Mouse (Mus musculus): ENCODE results near the gene Slc37a2. TPM values are rescaled to one million over a fixed set of nuclear protein-coding genes. Genes with fewer than 3 reads are reported as not detected.
A peak's percentile ranks its signal among the peaks of the same experiment; 100 is the strongest.

The Slc37a2 gene
- total and polyA plus RNA-seq, 3 experiments: 1.1 to 1.4 TPM; not detected in 1

DNA sequence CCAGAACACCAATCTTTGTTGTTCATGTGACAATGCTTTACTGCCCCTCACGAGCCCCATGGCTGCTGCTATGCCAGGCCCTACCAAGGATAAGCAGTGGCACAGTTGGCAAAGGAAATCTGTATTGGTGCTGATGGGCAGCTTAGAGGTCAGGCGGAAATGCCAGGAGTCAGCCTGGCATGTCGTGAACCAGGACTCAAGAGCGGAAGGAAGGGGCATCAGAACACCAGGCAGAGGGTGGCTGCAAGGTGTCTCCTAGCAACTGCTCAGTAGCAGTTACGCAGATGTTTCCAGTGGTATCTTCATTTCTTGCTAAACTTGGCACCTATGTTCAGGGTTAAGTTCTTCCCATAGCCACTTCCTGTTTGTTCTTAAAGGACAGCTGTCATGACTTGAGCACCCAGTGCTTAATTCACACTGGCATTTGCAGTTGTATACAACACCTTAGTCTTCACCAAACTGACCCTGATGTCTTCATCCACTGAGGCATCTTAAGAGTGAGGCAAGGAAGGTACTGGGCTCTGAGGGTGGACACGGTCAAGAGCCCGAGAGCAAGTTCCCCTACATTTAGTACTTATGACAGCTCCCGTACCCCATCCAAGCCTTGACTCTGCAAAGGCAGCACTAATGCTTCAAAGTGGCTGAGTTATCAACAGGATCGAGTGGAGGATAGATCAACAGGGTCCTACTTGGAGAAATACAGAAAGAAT, 24.9 kb downstream of the Slc37a2 start:
- Histone ChIP-seq H3K9ac (ENCODE audit: control insufficient read depth, low read depth, low read length, poor library complexity, severe bottlenecking) (no peak overlapping the region), H3K27me3 (ENCODE audit: control insufficient read depth in 1 of 2, insufficient read depth in 2 of 2, low read length in 2 of 2) (no peaks in the 10 kb centered on the region), H3K27ac (ENCODE audit: control insufficient read depth, low read depth, low read length) (no peak overlapping the region), H3K9me3 (replicated peaks; ENCODE audit: insufficient read depth, low read length) (no peaks in the 10 kb centered on the region), H3K4me1 (ENCODE audit: control insufficient read depth in 1 of 2, insufficient read depth in 2 of 2, low read length in 2 of 2) (peaks cover 2 to 17% of the 10 kb centered on the region in 2 experiments), H3K36me3 (ENCODE audit: control insufficient read depth in 1 of 2, insufficient read depth in 2 of 2, low read length in 2 of 2) (peaks cover 0 to 13% of the 10 kb centered on the region in 2 experiments; a peak in 2 of 4 replicates), H3K79me2 (ENCODE audit: control insufficient read depth, insufficient read depth, low read length, poor library complexity) (no peaks in the 10 kb centered on the region), H3K4me3 (ENCODE audit: control insufficient read depth in 1 of 2, insufficient read depth in 1 of 2, low read depth in 2 of 2, low read length in 2 of 2) (no peak overlapping the region)
- DNase-seq (ENCODE audit: low read depth, low spot score): peak; percentile 34
- TF ChIP-seq MEF2A (IDR thresholded peaks at IDR 0.05; ENCODE audit: extremely low read depth, insufficient replicate concordance, low read depth, low read length, poor library complexity, severe bottlenecking) (no peak), POLR2AphosphoS5 (IDR thresholded peaks at IDR 0.05; ENCODE audit: borderline replicate concordance, low read depth, low read length) (no peak), MYC (IDR thresholded peaks at IDR 0.05; ENCODE audit: low read depth, low read length) (no peak), BHLHE40 (IDR thresholded peaks at IDR 0.05; ENCODE audit: borderline replicate concordance, low read depth, low read length) (no peak), KAT2A (conservative IDR thresholded peaks at IDR 0.05; ENCODE audit: low read depth, low read length) (no peak), POLR2AphosphoS2 (IDR thresholded peaks at IDR 0.05; ENCODE audit: low read length) (no peak), TCF12 (IDR thresholded peaks at IDR 0.05; ENCODE audit: low read depth, low read length) (no peak), CTCF (IDR thresholded peaks at IDR 0.05 in 2 of 3, conservative IDR thresholded peaks at IDR 0.05 in 1 of 3; ENCODE audit: control insufficient read depth in 1 of 3, insufficient read depth in 1 of 3, low read depth in 2 of 3, low read length in 3 of 3, poor library complexity in 1 of 3, severe bottlenecking in 1 of 3) (no peak), ETS1 (IDR thresholded peaks at IDR 0.05; ENCODE audit: low read depth, low read length) (no peak), CHD1 (IDR thresholded peaks at IDR 0.05; ENCODE audit: low read depth, low read length) (no peak), ELF1 (IDR thresholded peaks at IDR 0.05; ENCODE audit: low read depth, low read length) (no peak), EP300 (IDR thresholded peaks at IDR 0.05; ENCODE audit: low read depth in 1 of 2, low read length in 2 of 2) (no peak), UBTF (IDR thresholded peaks at IDR 0.05; ENCODE audit: borderline replicate concordance, insufficient read depth, low read depth, low read length) (no peak), SMC3 (IDR thresholded peaks at IDR 0.05; ENCODE audit: low read depth, low read length) (no peak), E2F4 (IDR thresholded peaks at IDR 0.05; ENCODE audit: borderline replicate concordance, low read depth, low read length) (no peak), SIN3A (IDR thresholded peaks at IDR 0.05; ENCODE audit: low read length) (no peak), MAZ (IDR thresholded peaks at IDR 0.05; ENCODE audit: low read depth, low read length) (no peak), USF2 (IDR thresholded peaks at IDR 0.05; ENCODE audit: borderline replicate concordance in 1 of 2, insufficient read depth in 1 of 2, low read depth in 1 of 2, low read length in 2 of 2) (no peak), JUND (IDR thresholded peaks at IDR 0.05; ENCODE audit: low read depth, low read length) (no peak)
